Mouse (Mus musculus) urinary bladder, postnatal 36 days (tissue): ENCODE measurements at regions not wholly inside any gene's neighbourhood (a gene's known extent, or its start where the extent isn't known, plus 50 kb on each side); places are given as distances from the start of the nearest gene placed in this dataset.

ENCODE experiments used
- DNase-seq, 2 experiments: peaks; one replicate each; pipeline ENCODE4 v3.0.0; 2022; ENCODE audit warnings: low spot score in 2 of 2, mixed read lengths in 1 of 2

DNA sequence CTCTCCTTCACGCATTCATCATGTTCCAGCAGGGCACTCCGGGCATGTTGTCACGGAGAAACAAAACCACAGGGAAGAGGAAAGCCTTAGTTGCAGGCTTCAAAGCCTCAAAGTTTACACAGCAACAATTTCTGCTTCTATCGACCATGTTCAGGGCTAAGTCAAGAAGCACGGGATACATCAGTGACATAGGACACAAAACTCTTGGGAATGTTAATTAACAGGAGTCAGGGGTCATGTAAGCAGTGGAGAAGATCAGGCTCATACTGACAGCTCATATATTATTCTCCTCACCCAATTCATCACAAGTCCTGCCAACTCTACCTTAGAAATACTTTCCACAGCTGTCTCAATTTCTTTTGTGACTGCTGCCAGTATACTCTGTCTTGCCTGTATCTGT lies 133.0 kb upstream of the Btbd3 start:
- no peak for DNase-seq

- DNase-seq, result no peak
These were observed 135.5 kb upstream of the Btbd3 start for GRCm38 (mm10) chr2:138120868-138121267.

GRCm38 (mm10) chr2:138120131-138120530 lies 136.2 kb upstream of the Btbd3 start:
- DNase-seq, result no peak

- peak; percentile 1 to 9 for DNase-seq
These were observed 156.6 kb upstream of the Btbd3 start for GRCm38 (mm10) chr2:138099777-138100176.

- no peak for DNase-seq
These were observed 171.0 kb upstream of the Btbd3 start for GRCm38 (mm10) chr2:138085390-138085789.

GRCm38 (mm10) chr2:138084564-138085283 lies 171.6 kb upstream of the Btbd3 start:
- no peak for DNase-seq

DNA sequence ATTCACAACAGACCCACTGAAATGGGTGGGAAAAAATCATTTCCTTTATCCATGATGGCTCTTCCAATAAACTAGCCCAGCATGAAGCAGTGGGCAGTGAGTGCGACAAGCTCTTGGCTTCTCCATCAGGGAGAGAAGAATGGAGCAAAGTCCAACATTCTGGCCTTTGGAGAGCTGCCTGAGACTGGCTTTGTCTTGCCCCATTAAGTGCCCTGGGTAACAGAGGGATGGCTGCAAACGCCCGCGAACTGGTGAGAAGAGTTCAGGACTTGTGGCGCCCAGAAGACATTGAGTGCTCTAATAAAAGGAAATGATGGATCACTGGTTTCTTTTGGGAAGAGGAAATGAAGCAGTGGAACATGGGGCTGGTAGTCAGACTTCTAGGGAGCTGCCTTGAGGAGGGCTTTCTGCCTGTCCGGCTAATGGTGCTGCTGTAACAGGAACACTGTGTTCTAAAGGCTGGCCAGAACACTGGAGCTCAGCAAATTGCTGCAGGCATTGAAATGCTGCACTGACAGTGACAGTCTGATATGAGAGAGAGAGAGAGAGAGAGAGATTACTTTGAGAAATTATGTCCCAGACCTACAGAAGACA lies 182.2 kb upstream of the Btbd3 start:
- no peak for DNase-seq

- DNase-seq, result no peak
These were observed 184.1 kb upstream of the Btbd3 start for GRCm38 (mm10) chr2:138072165-138072728.

GRCm38 (mm10) chr2:138053081-138053480 lies 203.3 kb upstream of the Btbd3 start:
- DNase-seq, result no peak

DNA sequence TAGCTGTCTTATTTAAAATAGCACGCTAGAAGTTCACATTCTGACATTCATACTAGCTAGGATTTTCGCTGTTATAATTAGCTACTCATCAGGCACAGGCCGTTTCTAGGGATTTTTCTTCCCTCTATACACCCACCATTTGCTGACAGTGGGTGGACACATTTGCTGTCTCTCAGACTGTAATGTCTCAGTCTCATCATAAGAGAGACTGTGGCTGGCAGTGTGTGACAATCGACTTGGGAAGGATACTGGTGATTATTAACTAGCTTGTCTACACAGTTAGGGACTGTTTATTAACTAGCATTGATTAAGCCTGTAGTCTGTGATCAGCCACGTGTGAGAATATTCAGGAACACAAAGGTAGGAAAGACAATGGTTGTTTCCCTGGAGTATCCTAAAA lies 208.0 kb upstream of the Btbd3 start:
- no peak for DNase-seq

- no peak for DNase-seq
These were observed 208.6 kb upstream of the Btbd3 start for GRCm38 (mm10) chr2:138047781-138048201.

- DNase-seq, result no peak
These were observed 209.0 kb upstream of the Btbd3 start for GRCm38 (mm10) chr2:138047361-138047760.

DNA sequence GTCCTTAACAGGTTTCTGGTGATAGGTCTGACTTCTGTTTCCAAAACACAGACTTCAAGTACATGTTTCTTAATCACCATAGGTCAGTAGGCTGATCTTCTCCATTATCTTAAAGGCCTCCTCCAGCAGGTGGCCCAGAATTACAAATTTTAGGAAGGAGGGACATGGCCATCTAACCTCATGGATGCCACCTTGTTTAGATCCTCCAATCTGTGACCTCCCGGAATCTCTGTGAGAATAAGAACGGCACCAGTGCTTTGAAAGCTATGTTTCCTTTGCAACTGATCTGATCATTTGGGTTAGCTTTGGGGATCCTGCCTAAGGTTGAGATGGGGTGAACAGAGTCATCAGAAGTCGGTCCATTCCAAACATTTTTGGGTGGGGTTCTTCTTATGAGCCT lies 209.4 kb upstream of the Btbd3 start:
- no peak for DNase-seq

DNA sequence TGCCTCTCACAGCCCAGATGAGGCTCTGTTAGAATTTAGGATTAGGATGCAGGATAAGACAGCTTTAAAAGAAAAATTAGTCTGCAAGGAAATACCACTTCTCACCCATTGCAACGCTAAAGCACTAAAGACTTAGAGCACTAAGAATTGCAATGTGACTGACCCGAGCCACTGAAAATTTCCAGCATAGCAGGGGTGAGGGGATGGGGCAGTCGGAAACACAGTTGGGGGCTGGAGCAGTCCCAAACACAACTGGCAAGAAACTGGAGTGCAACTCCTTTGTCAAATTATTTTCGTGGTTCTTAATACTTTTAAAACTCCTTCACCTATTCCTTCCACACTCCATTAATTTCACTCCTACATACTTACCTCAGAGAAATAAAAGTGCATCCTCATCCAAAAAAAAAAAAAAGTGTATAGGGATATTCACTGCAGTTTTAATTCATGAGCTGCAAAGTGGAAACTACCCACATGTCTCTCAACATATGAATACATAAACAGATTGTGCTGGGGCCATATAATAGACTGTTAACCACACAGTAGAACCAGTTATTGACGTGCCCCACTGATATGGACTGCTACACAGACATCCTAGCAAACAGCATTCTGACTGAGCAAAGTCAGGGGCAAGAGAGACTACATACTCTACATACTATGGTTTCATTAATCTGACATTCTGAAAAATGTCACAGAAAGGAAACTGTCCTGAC lies 210.3 kb upstream of the Btbd3 start:
- no peak for DNase-seq

GRCm38 (mm10) chr2:138040706-138041105 lies 215.7 kb upstream of the Btbd3 start:
- no peak for DNase-seq

DNA sequence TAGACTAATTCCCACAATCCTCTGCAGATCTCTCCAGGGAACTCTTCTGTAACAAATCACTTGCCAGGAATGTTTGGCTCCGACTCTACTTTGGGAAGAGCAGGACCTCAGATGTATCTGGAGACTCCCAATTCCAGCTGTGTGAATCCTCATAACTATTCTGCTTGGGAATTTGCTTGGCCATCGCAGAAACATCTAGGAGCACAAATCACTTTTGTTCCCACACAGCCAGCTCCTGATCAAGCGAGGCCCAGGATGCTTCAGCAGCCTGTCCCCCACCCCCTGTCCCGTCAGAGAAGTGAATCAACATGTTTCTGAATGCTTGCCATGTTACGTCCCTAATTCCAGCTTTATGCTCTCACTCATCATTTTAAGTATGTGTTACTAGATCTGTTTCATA lies 216.1 kb upstream of the Btbd3 start:
- peak in 1 of 2 experiments; percentile 6 for DNase-seq

DNA sequence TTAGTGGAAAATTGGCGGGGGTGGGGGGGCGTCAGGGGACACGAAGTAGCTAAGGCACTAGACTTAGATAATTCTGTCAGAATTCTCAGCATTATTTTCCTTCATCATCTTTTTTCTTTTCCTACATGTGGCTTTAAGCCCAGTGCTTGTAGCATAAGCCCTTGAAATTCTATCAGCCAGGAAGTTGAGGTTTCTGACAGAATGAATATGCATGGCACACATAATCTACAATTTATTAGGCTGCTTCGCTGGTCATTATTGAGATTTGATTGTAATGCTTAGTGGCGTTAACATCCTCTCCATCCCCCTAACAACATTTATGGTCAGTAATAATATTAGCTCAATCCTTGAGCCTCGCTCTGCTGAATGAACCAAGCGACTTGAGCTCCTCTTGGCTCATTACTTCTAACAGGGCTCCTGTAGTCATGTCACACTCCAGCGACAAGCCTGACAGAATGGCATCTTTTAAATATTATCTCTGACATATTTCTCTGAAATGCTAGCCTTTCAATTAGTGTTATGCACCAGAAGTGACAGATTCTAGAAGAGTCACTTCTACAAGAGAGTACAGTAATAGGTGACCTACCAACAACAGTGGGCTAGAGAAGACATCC lies 222.1 kb upstream of the Btbd3 start:
- DNase-seq, result no peak

DNA sequence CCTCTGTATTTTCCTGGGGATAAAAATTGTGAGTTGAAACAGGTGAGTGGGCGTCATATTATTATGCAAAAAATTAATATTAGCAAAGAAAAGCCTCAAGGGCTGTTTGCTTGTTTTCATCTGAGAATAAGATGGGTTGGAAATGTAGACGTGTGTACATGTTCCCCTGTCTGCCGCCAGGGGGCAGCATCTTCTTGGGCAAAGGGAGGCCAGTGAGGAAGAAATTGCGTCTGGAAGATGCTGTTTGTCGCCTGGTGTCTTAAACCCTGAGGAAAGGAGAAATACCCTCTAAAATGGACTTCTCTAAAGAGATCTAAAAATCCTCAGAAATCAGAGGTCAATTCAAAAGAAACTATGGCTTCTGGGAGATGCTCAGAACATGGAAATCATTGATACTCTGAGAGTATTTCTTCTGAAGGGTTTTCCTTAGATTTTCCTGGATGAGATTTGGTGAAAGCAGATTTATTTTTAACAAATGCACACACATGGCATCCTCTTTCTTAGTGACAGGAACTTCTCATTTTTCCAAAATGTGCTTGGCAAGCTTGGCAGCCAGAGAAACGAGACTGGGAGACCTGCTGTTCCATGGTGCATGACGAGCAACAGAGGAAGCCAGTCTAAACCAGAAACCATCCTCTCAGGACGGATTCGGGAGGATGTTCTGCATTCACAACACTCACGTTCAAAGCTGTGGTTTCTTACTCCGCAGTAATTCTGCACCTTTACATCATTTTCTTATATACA lies 222.8 kb upstream of the Btbd3 start:
- peak; percentile 60 to 74 for DNase-seq

DNA sequence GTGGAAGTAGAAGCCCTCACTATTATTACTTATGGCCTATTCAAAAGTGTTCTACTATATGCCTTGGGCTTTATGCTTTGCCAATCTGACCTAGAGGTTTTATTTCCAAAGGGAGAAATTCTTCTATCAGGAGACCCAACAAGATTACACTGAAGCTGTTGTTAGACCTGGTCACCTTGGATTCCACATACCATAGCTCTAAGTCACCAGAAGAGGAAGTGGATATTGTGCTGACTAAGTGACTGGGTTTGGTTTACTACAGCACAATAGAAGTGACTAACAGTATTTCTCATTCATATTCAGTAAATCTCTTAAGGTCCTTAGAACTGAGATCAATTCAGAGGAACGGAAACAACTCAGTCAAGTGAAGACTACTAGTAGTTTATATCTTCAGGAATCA lies 229.0 kb upstream of the Btbd3 start:
- DNase-seq, result no peak

DNA sequence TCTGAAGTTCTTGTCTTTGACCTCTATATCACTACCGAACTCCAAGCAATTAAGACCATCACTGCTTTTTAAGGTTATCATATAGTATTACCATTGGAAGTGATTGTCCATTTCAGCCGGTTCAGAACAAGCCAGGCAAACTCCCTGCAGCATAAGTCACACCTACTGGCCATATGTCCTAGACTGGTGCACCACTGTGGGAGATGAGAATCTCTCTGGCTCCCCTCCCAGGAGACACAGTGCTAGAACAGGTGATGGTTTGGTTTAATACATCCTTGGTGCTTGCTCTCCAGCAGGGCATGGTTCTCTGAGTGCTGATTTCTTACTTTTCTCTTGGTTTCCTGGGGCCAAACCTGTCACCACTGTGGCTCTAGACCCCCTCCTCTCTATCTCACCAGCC lies 232.8 kb upstream of the Btbd3 start:
- no peak for DNase-seq

GRCm38 (mm10) chr2:137981766-137982165 lies 274.6 kb upstream of the Btbd3 start:
- no peak for DNase-seq

DNA sequence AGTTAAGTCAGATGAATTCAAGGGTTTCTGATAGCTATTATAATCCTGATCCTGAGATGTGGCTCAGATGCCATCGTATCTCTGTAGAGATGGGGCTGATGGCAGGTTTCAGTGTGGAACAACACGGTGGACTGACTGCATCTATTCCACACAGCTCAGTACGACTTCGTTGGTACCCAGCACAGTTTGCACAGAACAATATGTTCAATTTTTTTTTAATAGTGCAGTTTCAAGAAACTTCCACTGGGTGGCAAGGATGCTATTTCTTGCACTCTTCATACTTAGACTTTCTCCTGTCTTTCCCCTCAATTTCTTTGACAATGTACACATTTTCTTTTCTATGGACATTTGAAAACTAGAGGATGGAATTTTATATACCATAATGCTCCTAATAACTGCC lies 278.6 kb upstream of the Btbd3 start:
- DNase-seq, result no peak
